Mouse (Mus musculus) limb, embryonic 15.5 days (tissue): ENCODE results near the gene Col26a1. TPM values are rescaled to one million over a fixed set of nuclear protein-coding genes. Genes with fewer than 3 reads are reported as not detected.
A peak's percentile ranks its signal among the peaks of the same experiment; 100 is the strongest.

Experiments
- ATAC-seq: fragments of 200-750 bp; cut with Nextera tagmentation; 2 replicates; pipeline ENCODE4 v1.8.0; 2017; ENCODE audit warnings: low read depth, moderate TSS enrichment; ENCODE audit not compliant: insufficient number of reproducible peaks, low FRiP score, low TSS enrichment
- H3K27ac ChIP-seq: fragments of 300-500 bp; sonication (generic); 2 replicates; pipeline ENCODE4 v1.5.1; 2015; ENCODE audit warnings: moderate library complexity, mild to moderate bottlenecking, inconsistent platforms
- H3K27me3 ChIP-seq: fragments of 300-500 bp; sonication (generic); 2 replicates; pipeline ENCODE4 v1.6.1; 2015; ENCODE audit warnings: inconsistent platforms
- H3K36me3 ChIP-seq: fragments of 300-500 bp; sonication (generic); 2 replicates; pipeline ENCODE4 v1.6.1; 2015; ENCODE audit warnings: inconsistent platforms
- H3K4me1 ChIP-seq: fragments of 300-500 bp; sonication (generic); 2 replicates; pipeline ENCODE4 v1.6.1; 2015; ENCODE audit warnings: inconsistent platforms
- H3K4me2 ChIP-seq: fragments of 300-500 bp; sonication (generic); 2 replicates; pipeline ENCODE4 v1.6.1; 2015; ENCODE audit warnings: mild to moderate bottlenecking, inconsistent platforms
- H3K4me3 ChIP-seq: fragments of 300-500 bp; sonication (generic); 2 replicates; pipeline ENCODE4 v1.5.1; 2015; ENCODE audit warnings: mild to moderate bottlenecking, inconsistent platforms
- H3K9ac ChIP-seq: fragments of 300-500 bp; sonication (generic); 2 replicates; pipeline ENCODE4 v1.6.1; 2015; ENCODE audit warnings: inconsistent platforms
- H3K9me3 ChIP-seq: fragments of 300-500 bp; sonication (generic); 2 replicates; pipeline ENCODE4 v1.6.1; 2016; ENCODE audit warnings: inconsistent platforms
- WGBS: fragments of 180-500 bp; shearing (Covaris S2); methylation state at CpG from one replicate; pipeline ENCODE4 v1.1.7; 2015; 5-methylcytosine and 5-hydroxymethylcytosine counted together
- polyA plus RNA-seq: library from polyadenylated mRNA; unstranded; fragments of >200 nt; fragmentation: Nextera tagmentation; extraction: Ambion mirVana; gene quantifications from 2 replicates; pipeline ENCODE4 v1.2.1, GENCODE M21; 2015

Gene Col26a1
- polyA plus RNA-seq, 1 experiment from 2014 or later: 115 TPM

GRCm38 (mm10) chr5:136907587-136907986, 24.6 kb upstream of the Col26a1 start:
- H3K27ac ChIP-seq: 0 out of 2 replicates have a peak overlapping the region, but pooled peaks have one; percentile 29
- peak overlapping the region; percentile 67 for H3K4me2 ChIP-seq
- peak overlapping the region; percentile 70 for H3K4me3 ChIP-seq
- WGBS: 39% methylated on average over 9 of the region's 9 CpGs
- H3K27me3 ChIP-seq: no peaks in the 10 kb centered on the region
- peaks cover 10% of the 10 kb centered on the region for H3K4me1 ChIP-seq
- 0 out of 2 replicates have a peak overlapping the region, but pooled peaks have one; percentile 14 for H3K9ac ChIP-seq
- ATAC-seq: no peak
- H3K36me3 ChIP-seq: peaks cover 17% of the 10 kb centered on the region
- H3K9me3 ChIP-seq: no peaks in the 10 kb centered on the region

- H3K4me1 ChIP-seq: peaks cover 10% of the 10 kb centered on the region
- H3K9me3 ChIP-seq: no peaks in the 10 kb centered on the region
- H3K27me3 ChIP-seq: no peaks in the 10 kb centered on the region
- no peak for ATAC-seq
- H3K4me3 ChIP-seq: no peak overlapping the region
- no peak overlapping the region for H3K9ac ChIP-seq
- no peaks in the 10 kb centered on the region for H3K36me3 ChIP-seq
- WGBS: 61% methylated on average over 7 of the region's 7 CpGs
- H3K4me2 ChIP-seq: no peak overlapping the region
- no peak overlapping the region for H3K27ac ChIP-seq
Measured at GRCm38 (mm10) chr5:136905630-136906029, 22.6 kb upstream of the Col26a1 start.

DNA sequence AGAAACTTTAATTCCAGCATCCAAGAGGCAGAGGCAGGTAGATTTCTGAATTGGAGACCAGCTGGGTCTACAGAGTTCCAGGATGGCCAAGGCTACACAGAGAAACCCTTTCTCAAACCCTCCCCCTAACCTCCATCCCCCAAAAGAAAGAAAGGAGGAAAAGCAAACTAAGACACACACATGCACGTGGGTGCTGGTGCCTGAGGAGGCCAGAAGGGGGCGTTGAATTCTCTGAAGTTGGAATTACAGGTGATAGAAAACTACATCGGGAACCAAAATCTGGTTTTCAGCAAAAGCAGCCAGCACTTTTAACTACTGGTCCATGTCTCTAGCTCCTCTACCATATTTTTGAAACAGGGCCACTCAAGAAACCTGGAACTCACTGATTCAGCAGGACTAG, 21.6 kb upstream of the Col26a1 start:
- no peak overlapping the region for H3K27ac ChIP-seq
- WGBS: 61% methylated on average over 3 of the region's 3 CpGs
- no peaks in the 10 kb centered on the region for H3K36me3 ChIP-seq
- no peaks in the 10 kb centered on the region for H3K9me3 ChIP-seq
- peaks cover 15% of the 10 kb centered on the region for H3K4me1 ChIP-seq
- H3K9ac ChIP-seq: no peak overlapping the region
- no peak overlapping the region for H3K4me3 ChIP-seq
- H3K4me2 ChIP-seq: no peak overlapping the region
- ATAC-seq: no peak
- no peaks in the 10 kb centered on the region for H3K27me3 ChIP-seq

DNA sequence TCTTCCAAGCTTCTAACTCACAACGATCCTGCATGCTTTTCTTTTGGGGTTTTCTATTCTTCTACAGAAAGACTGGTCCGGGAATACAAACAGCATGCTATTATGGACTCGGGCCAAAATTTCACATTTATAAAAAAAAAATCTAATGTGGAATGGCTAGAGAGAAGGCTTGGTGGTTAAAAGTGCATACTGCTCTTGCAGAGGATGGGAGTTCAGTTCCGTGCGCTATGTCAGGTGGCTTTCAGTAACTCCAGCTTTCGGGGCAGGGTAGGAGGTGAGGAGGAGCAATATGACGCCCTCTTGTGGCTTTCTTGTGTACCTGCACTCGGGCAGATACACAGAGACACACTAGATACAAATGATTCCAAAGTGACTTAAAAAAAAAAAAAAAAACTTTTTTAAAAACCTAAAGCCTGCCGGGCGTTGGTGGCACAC, 12.5 kb upstream of the Col26a1 start:
- no peak overlapping the region for H3K4me3 ChIP-seq
- no peaks in the 10 kb centered on the region for H3K27me3 ChIP-seq
- H3K4me2 ChIP-seq: peak overlapping the region; percentile 13; the same call in 1 of the 2 replicates
- H3K27ac ChIP-seq: no peak overlapping the region
- 40% methylated on average over 10 of the region's 10 CpGs for WGBS
- no peaks in the 10 kb centered on the region for H3K36me3 ChIP-seq
- H3K4me1 ChIP-seq: peaks cover 13% of the 10 kb centered on the region; the same call in 1 of the 2 replicates
- H3K9me3 ChIP-seq: no peaks in the 10 kb centered on the region
- no peak for ATAC-seq
- H3K9ac ChIP-seq: no peak overlapping the region

GRCm38 (mm10) chr5:136894840-136895528, 12.0 kb upstream of the Col26a1 start:
- Histone ChIP-seq H3K9me3 (no peaks in the 10 kb centered on the region), H3K9ac (no peak overlapping the region), H3K4me1 (peaks cover 8% of the 10 kb centered on the region; the same call in 1 of the 2 replicates), H3K27ac (no peak overlapping the region), H3K27me3 (no peaks in the 10 kb centered on the region), H3K36me3 (no peaks in the 10 kb centered on the region), H3K4me3 (0 out of 2 replicates have a peak overlapping the region, but pooled peaks have one; percentile 4), H3K4me2 (peak overlapping the region; percentile 13; the same call in 1 of the 2 replicates)
- WGBS: 28% methylated on average over 25 of the region's 25 CpGs
- no peak for ATAC-seq

GRCm38 (mm10) chr5:136888539-136889355, 5.7 kb upstream of the Col26a1 start:
- Histone ChIP-seq H3K9me3 (no peaks in the 10 kb centered on the region), H3K4me2 (no peak overlapping the region), H3K27ac (peak overlapping the region; percentile 65), H3K4me1 (peaks cover 10% of the 10 kb centered on the region), H3K36me3 (no peaks in the 10 kb centered on the region), H3K4me3 (no peak overlapping the region), H3K9ac (no peak overlapping the region), H3K27me3 (0 out of 2 replicates have a peak, but pooled peaks cover 3% of the 10 kb centered on the region)
- 39% methylated on average over 19 of the region's 19 CpGs for WGBS
- no peak for ATAC-seq

DNA sequence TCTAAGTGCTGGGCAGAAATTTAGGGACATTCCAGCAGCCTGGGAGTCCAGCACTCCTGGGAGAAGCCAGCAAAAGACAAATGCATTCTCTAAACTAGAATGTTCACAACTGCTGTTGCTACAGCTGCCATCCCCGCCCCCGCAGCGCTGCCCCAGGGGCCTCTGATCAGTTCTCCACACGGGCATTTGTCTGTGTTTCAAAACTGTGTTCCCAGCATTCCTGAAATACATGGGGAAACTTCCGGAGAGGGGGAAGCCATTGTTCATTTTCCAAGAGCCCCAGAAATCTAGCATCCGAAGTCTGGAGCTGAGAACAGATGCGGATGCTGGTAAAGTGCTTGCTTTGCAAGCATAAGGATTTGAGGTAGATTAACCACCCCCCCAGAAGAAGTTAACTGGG, 3.9 kb upstream of the Col26a1 start:
- H3K4me1 ChIP-seq: peaks cover 20% of the 10 kb centered on the region
- H3K9ac ChIP-seq: no peak overlapping the region
- H3K27ac ChIP-seq: no peak overlapping the region
- H3K27me3 ChIP-seq: 0 out of 2 replicates have a peak, but pooled peaks cover 3% of the 10 kb centered on the region
- H3K4me3 ChIP-seq: no peak overlapping the region
- H3K36me3 ChIP-seq: no peaks in the 10 kb centered on the region
- H3K4me2 ChIP-seq: no peak overlapping the region
- H3K9me3 ChIP-seq: no peaks in the 10 kb centered on the region
- WGBS: 27% methylated on average over 7 of the region's 7 CpGs
- no peak for ATAC-seq

GRCm38 (mm10) chr5:136882055-136882787, 788 bp downstream of the Col26a1 start:
- ATAC-seq: no peak
- H3K4me1 ChIP-seq: peaks cover 20% of the 10 kb centered on the region
- H3K27ac ChIP-seq: peak overlapping the region; percentile 86
- H3K4me2 ChIP-seq: peak overlapping the region; percentile 75
- no peaks in the 10 kb centered on the region for H3K36me3 ChIP-seq
- WGBS: 2% methylated on average over 47 of the region's 47 CpGs
- H3K9ac ChIP-seq: peak overlapping the region; percentile 76
- 0 out of 2 replicates have a peak, but pooled peaks cover 3% of the 10 kb centered on the region for H3K27me3 ChIP-seq
- no peaks in the 10 kb centered on the region for H3K9me3 ChIP-seq
- peak overlapping the region; percentile 69 for H3K4me3 ChIP-seq

DNA sequence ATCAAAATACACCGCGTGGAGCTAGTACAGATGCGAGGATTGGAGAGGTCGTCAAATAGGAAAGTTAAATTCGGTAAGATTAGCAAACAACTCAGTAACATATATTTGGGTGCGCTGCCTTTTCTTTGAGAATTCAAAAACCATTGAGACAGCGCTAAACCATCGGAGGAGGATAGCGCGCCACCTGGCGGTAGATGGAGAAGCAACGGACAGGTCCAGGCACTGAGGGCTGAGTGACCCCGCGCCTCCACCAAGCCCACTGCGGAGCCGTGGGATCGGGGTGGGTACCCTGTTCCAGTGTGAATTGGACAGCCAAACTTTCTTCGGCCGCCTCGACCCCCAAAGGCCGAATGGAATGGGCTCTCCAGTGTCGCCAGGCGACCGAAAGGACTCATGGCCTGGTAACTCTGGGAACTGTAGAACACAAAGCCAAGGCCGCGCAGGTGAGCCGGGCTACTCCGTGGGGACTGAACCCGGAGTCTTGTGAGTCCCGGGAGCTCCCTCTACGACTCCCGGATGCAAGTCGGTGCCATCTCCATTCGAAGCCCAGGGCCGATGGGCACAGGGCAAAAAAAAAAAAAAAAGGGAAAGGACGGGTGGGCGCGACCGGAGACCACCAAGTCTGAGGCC, 1.5 kb downstream of the Col26a1 start:
- no peaks in the 10 kb centered on the region for H3K9me3 ChIP-seq
- 0 out of 2 replicates have a peak, but pooled peaks cover 4% of the 10 kb centered on the region for H3K36me3 ChIP-seq
- ATAC-seq: peak; percentile 57; the same call in 1 of the 2 replicates
- 2% methylated on average over 39 of the region's 39 CpGs for WGBS
- peak overlapping the region; percentile 54; the same call in 1 of the 2 replicates for H3K27ac ChIP-seq
- peak overlapping the region; percentile 76 for H3K9ac ChIP-seq
- H3K4me2 ChIP-seq: peak overlapping the region; percentile 75
- 0 out of 2 replicates have a peak, but pooled peaks cover 3% of the 10 kb centered on the region for H3K27me3 ChIP-seq
- H3K4me1 ChIP-seq: peaks cover 16% of the 10 kb centered on the region
- H3K4me3 ChIP-seq: peak overlapping the region; percentile 69

DNA sequence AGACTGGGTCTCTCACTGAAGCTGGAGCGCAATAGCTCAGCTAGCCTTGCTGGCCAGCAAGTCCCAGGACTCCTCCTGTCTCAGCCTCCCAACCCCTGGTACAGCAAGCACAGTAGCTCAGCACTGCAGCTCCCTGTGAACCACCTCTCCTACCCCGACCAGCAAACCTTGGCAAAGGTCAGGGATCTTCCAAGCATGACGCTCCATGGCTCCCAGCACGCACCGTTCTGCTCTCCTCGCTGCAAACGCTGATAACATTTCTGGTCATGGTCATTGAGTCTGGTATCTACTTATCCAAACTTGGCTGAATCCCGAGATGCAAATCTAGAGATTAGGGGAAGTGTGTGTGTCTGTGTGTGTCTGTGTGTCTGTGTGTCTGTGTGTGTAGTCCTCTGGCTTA, 2.9 kb downstream of the Col26a1 start:
- ATAC-seq: no peak
- 91% methylated on average over 8 of the region's 8 CpGs for WGBS
- H3K9me3 ChIP-seq: no peaks in the 10 kb centered on the region
- 0 out of 2 replicates have a peak, but pooled peaks cover 3% of the 10 kb centered on the region for H3K27me3 ChIP-seq
- no peak overlapping the region for H3K4me2 ChIP-seq
- H3K27ac ChIP-seq: no peak overlapping the region
- H3K36me3 ChIP-seq: peaks cover 10% of the 10 kb centered on the region; the same call in 1 of the 2 replicates
- H3K4me3 ChIP-seq: no peak overlapping the region
- peaks cover 16% of the 10 kb centered on the region for H3K4me1 ChIP-seq
- H3K9ac ChIP-seq: no peak overlapping the region

DNA sequence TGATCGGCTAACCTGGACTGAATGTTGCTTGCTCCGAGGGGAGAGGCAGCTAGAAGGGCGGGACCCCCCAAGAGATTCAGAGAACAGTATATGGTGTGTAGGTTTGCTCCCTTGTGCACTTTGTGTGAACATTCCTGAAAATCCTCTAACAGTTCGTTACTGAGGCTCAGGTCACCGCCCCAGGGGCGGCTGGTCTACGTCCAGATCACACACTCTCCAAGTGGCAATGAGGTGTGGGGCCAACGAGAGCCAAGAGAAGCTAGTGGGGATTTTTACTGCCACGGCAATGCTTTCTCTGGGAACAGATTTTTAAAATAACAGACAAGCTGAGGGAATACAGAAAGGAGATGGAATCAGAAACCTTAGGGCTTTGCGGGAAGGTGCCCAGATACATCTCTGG, 8.7 kb downstream of the Col26a1 start:
- no peak overlapping the region for H3K9ac ChIP-seq
- no peak for ATAC-seq
- peaks cover 10% of the 10 kb centered on the region; the same call in 1 of the 2 replicates for H3K36me3 ChIP-seq
- H3K4me2 ChIP-seq: no peak overlapping the region
- H3K9me3 ChIP-seq: no peaks in the 10 kb centered on the region
- 36% methylated on average over 10 of the region's 10 CpGs for WGBS
- peak overlapping the region; percentile 50 for H3K27ac ChIP-seq
- H3K4me1 ChIP-seq: peaks cover 20% of the 10 kb centered on the region
- no peaks in the 10 kb centered on the region for H3K27me3 ChIP-seq
- no peak overlapping the region for H3K4me3 ChIP-seq
